Mouse (Mus musculus) ovary, postnatal 36 days (tissue): ENCODE measurements at regions not wholly inside any gene's neighbourhood (a gene's known extent, or its start where the extent isn't known, plus 50 kb on each side); places are given as distances from the start of the nearest gene placed in this dataset.

Experiments used
- DNase-seq: peaks from one replicate; pipeline ENCODE4 v3.0.0; 2022; ENCODE audit warnings: low spot score, mixed read lengths

DNA sequence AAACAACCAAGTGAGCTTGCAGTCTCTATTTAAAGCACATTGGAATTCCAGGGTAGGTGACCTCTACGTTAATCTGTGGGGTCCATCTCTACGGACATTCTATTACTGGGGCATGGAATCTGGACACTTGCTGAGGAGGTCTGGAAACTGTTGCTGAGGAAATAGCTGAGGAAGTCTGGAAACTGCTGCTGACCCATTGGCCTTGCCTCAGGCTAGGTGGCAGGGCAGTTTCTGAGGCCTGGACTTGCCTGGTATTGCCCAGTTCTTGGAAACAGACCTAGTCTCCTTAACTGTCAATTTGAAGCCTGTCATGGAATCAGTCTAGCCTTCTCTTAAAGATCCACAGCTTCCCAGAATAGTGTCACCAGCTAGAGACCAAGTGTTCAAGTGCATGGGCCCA lies 51.7 kb upstream of the Eif4g2 start:
- DNase-seq: no peak
